Mouse (Mus musculus): Measurements from ENCODE around the gene Erh.

Gene Erh

GRCm38 (mm10) chr12:80643693-80644505, at the start of gene Erh, which contains the start of gene Slc39a9:
Erh (minus strand) TSS chr12:80644341.
Slc39a9 (plus strand) TSS chr12:80643883.
- peak; percentile 90 for DNase-seq

- DNase-seq, result no peak
Observed at GRCm38 (mm10) chr12:80693700-80694099, 49.6 kb upstream of the Erh start.

GRCm38 (mm10) chr12:80692269-80692972, 48.3 kb upstream of the Erh start, which contains the start of gene Plekhd1:
Plekhd1 (plus strand) TSS chr12:80692591.
- peak; percentile 57 for DNase-seq

- no peak for DNase-seq
Observed at GRCm38 (mm10) chr12:80691671-80692091, 47.5 kb upstream of the Erh start.

GRCm38 (mm10) chr12:80689696-80690095, 45.6 kb upstream of the Erh start:
- DNase-seq, result no peak

GRCm38 (mm10) chr12:80687788-80688211, 43.7 kb upstream of the Erh start:
- peak; percentile 29 for DNase-seq

- no peak for DNase-seq
Observed at GRCm38 (mm10) chr12:80684316-80684715, 40.2 kb upstream of the Erh start.

- no peak for DNase-seq
Observed at GRCm38 (mm10) chr12:80683554-80683953, 39.4 kb upstream of the Erh start.

- no peak for DNase-seq
Observed at GRCm38 (mm10) chr12:80681340-80681739, 37.2 kb upstream of the Erh start.

- DNase-seq, result peak; percentile 44
Observed at GRCm38 (mm10) chr12:80673170-80673569, 29.0 kb upstream of the Erh start.

GRCm38 (mm10) chr12:80668391-80668790, 24.2 kb upstream of the Erh start:
- no peak for DNase-seq

GRCm38 (mm10) chr12:80663935-80664334, 19.8 kb upstream of the Erh start:
- DNase-seq, result no peak

GRCm38 (mm10) chr12:80662322-80662721, 18.2 kb upstream of the Erh start:
- no peak for DNase-seq

- no peak for DNase-seq
Observed at GRCm38 (mm10) chr12:80658661-80659060, 14.5 kb upstream of the Erh start.

- no peak for DNase-seq
Observed at GRCm38 (mm10) chr12:80654659-80655025, 10.5 kb upstream of the Erh start.

GRCm38 (mm10) chr12:80653951-80654658, 10.0 kb upstream of the Erh start:
- DNase-seq, result peak; percentile 13

GRCm38 (mm10) chr12:80646377-80646776, 2.2 kb upstream of the Erh start:
- no peak for DNase-seq

GRCm38 (mm10) chr12:80644506-80644868, 346 bp upstream of the Erh start:
- no peak for DNase-seq

- DNase-seq, result peak; percentile 29
Observed at GRCm38 (mm10) chr12:80642725-80643692, 1.1 kb downstream of the Erh start.

GRCm38 (mm10) chr12:80631790-80632189, 12.4 kb downstream of the Erh start:
- DNase-seq, result no peak

- no peak for DNase-seq
Observed at GRCm38 (mm10) chr12:80620501-80620900, 23.6 kb downstream of the Erh start.

All from cerebellum, adult 11 months (tissue).